Mouse (Mus musculus): ENCODE measurements around the gene Gm45837. TPM values are rescaled to one million over a fixed set of nuclear protein-coding genes. Genes with fewer than 3 reads are reported as not detected.

The Gm45837 gene
- polyA plus RNA-seq, 1 experiment from 2014 or later, result not detected

- Histone ChIP-seq H3K9me3 (replicated peaks) (no peaks in the 10 kb centered on the region), H3K4me3 (peak overlapping the region; percentile 18), H3K4me1 (peaks cover 44% of the 10 kb centered on the region), H3K27ac (peak overlapping the region; percentile 85), H3K27me3 (ENCODE audit: low read depth, poor library complexity, severe bottlenecking) (no peaks in the 10 kb centered on the region), H3K36me3 (peaks cover 38% of the 10 kb centered on the region)
- WGBS, result 57% methylated on average over 3 of the region's 3 CpGs
- DNase-seq (ENCODE audit: low spot score), result no peak
These were observed 16.1 kb upstream of the Gm45837 start for GRCm38 (mm10) chr7:101394569-101394968.

GRCm38 (mm10) chr7:101395471-101395870, 15.2 kb upstream of the Gm45837 start:
- WGBS, result 86% methylated on average over 2 of the region's 2 CpGs
- Histone ChIP-seq H3K4me3 (peak overlapping the region; percentile 18; the same call in 1 of the 2 replicates), H3K27me3 (ENCODE audit: low read depth, poor library complexity, severe bottlenecking) (no peaks in the 10 kb centered on the region), H3K27ac (peak overlapping the region; percentile 85; the same call in 1 of the 2 replicates), H3K9me3 (replicated peaks) (no peaks in the 10 kb centered on the region), H3K36me3 (peaks cover 39% of the 10 kb centered on the region), H3K4me1 (peaks cover 44% of the 10 kb centered on the region)
- DNase-seq (ENCODE audit: low spot score), result no peak

GRCm38 (mm10) chr7:101397175-101397574, 13.5 kb upstream of the Gm45837 start:
- H3K27me3 ChIP-seq (ENCODE audit: low read depth, poor library complexity, severe bottlenecking), result no peaks in the 10 kb centered on the region
- no peak overlapping the region for H3K4me3 ChIP-seq
- no peak overlapping the region for H3K27ac ChIP-seq
- 91% methylated on average over 4 of the region's 4 CpGs for WGBS
- DNase-seq (ENCODE audit: low spot score), result no peak
- no peaks in the 10 kb centered on the region for H3K9me3 ChIP-seq (replicated peaks)
- H3K4me1 ChIP-seq, result peaks cover 36% of the 10 kb centered on the region
- peaks cover 54% of the 10 kb centered on the region for H3K36me3 ChIP-seq

- Histone ChIP-seq H3K4me1 (no peaks in the 10 kb centered on the region), H3K36me3 (peaks cover 68% of the 10 kb centered on the region), H3K4me3 (no peak overlapping the region), H3K27me3 (ENCODE audit: low read depth, poor library complexity, severe bottlenecking) (no peaks in the 10 kb centered on the region), H3K27ac (no peak overlapping the region), H3K9me3 (replicated peaks) (no peaks in the 10 kb centered on the region)
- DNase-seq (ENCODE audit: low spot score), result no peak
- 91% methylated on average over 7 of the region's 7 CpGs for WGBS
These were observed 9.2 kb upstream of the Gm45837 start for GRCm38 (mm10) chr7:101401510-101401909.

- DNase-seq (ENCODE audit: low spot score), result no peak
- no peak overlapping the region for H3K27ac ChIP-seq
- H3K27me3 ChIP-seq (ENCODE audit: low read depth, poor library complexity, severe bottlenecking), result no peaks in the 10 kb centered on the region
- 89% methylated on average over 5 of the region's 5 CpGs for WGBS
- H3K36me3 ChIP-seq, result peaks cover 57% of the 10 kb centered on the region
- H3K4me1 ChIP-seq, result no peaks in the 10 kb centered on the region
- H3K9me3 ChIP-seq (replicated peaks), result no peaks in the 10 kb centered on the region
- H3K4me3 ChIP-seq, result no peak overlapping the region
These were observed 6.9 kb upstream of the Gm45837 start for GRCm38 (mm10) chr7:101403831-101404230.

- peaks cover 3% of the 10 kb centered on the region; the same call in 1 of the 2 replicates for H3K36me3 ChIP-seq
- peaks cover 22% of the 10 kb centered on the region for H3K4me1 ChIP-seq
- no peaks in the 10 kb centered on the region for H3K9me3 ChIP-seq (replicated peaks)
- no peak overlapping the region for H3K4me3 ChIP-seq
- peaks cover 12% of the 10 kb centered on the region for H3K27me3 ChIP-seq (ENCODE audit: low read depth, poor library complexity, severe bottlenecking)
- no peak overlapping the region for H3K27ac ChIP-seq
- DNase-seq (ENCODE audit: low spot score), result peak; percentile 92
These were observed 2.1 kb downstream of the Gm45837 start for GRCm38 (mm10) chr7:101412796-101413195.

GRCm38 (mm10) chr7:101414209-101414608, 3.5 kb downstream of the Gm45837 start:
- H3K27ac ChIP-seq, result no peak overlapping the region
- WGBS, result 43% methylated on average over 4 of the region's 4 CpGs
- no peaks in the 10 kb centered on the region for H3K9me3 ChIP-seq (replicated peaks)
- peaks cover 26% of the 10 kb centered on the region for H3K27me3 ChIP-seq (ENCODE audit: low read depth, poor library complexity, severe bottlenecking)
- H3K4me1 ChIP-seq, result peaks cover 22% of the 10 kb centered on the region
- no peaks in the 10 kb centered on the region for H3K36me3 ChIP-seq
- H3K4me3 ChIP-seq, result no peak overlapping the region
- DNase-seq (ENCODE audit: low spot score), result no peak

- no peak for DNase-seq (ENCODE audit: low spot score)
- H3K9me3 ChIP-seq (replicated peaks), result no peaks in the 10 kb centered on the region
- no peaks in the 10 kb centered on the region for H3K36me3 ChIP-seq
- H3K4me1 ChIP-seq, result peaks cover 22% of the 10 kb centered on the region
- peak overlapping the region; percentile 33; the same call in 1 of the 2 replicates for H3K27ac ChIP-seq
- H3K27me3 ChIP-seq (ENCODE audit: low read depth, poor library complexity, severe bottlenecking), result peaks cover 33% of the 10 kb centered on the region
- WGBS, result 36% methylated on average over 7 of the region's 7 CpGs
- H3K4me3 ChIP-seq, result no peak overlapping the region
These were observed 4.2 kb downstream of the Gm45837 start for GRCm38 (mm10) chr7:101414661-101415511.

- 43% methylated on average over 8 of the region's 8 CpGs for WGBS
- peaks cover 22% of the 10 kb centered on the region for H3K4me1 ChIP-seq
- H3K27me3 ChIP-seq (ENCODE audit: low read depth, poor library complexity, severe bottlenecking), result peaks cover 40% of the 10 kb centered on the region
- DNase-seq (ENCODE audit: low spot score), result no peak
- H3K4me3 ChIP-seq, result no peak overlapping the region
- H3K36me3 ChIP-seq, result no peaks in the 10 kb centered on the region
- no peaks in the 10 kb centered on the region for H3K9me3 ChIP-seq (replicated peaks)
- 0 out of 2 replicates have a peak overlapping the region, but pooled peaks have one; percentile 14 for H3K27ac ChIP-seq
These were observed 4.9 kb downstream of the Gm45837 start for GRCm38 (mm10) chr7:101415512-101416100.

GRCm38 (mm10) chr7:101416391-101416790, 5.7 kb downstream of the Gm45837 start:
- Histone ChIP-seq H3K27me3 (ENCODE audit: low read depth, poor library complexity, severe bottlenecking) (peaks cover 42% of the 10 kb centered on the region), H3K9me3 (replicated peaks) (no peaks in the 10 kb centered on the region), H3K4me3 (no peak overlapping the region), H3K4me1 (peaks cover 22% of the 10 kb centered on the region), H3K27ac (no peak overlapping the region), H3K36me3 (no peaks in the 10 kb centered on the region)
- DNase-seq (ENCODE audit: low spot score), result no peak
- WGBS, result 73% methylated on average over 5 of the region's 5 CpGs

- H3K9me3 ChIP-seq (replicated peaks), result no peaks in the 10 kb centered on the region
- H3K27ac ChIP-seq, result no peak overlapping the region
- H3K4me1 ChIP-seq, result peaks cover 18% of the 10 kb centered on the region
- H3K36me3 ChIP-seq, result no peaks in the 10 kb centered on the region
- H3K4me3 ChIP-seq, result no peak overlapping the region
- WGBS, result 5% methylated on average over 27 of the region's 27 CpGs
- H3K27me3 ChIP-seq (ENCODE audit: low read depth, poor library complexity, severe bottlenecking), result peaks cover 42% of the 10 kb centered on the region
- DNase-seq (ENCODE audit: low spot score), result peak; percentile 59
These were observed 8.5 kb downstream of the Gm45837 start for GRCm38 (mm10) chr7:101419013-101419770.

- no peak within 1 kb of the TSS for H3K4me3 ChIP-seq
- WGBS, result 29% methylated on average over 6 of the region's 6 CpGs
- no peak for DNase-seq (ENCODE audit: low spot score)
- no peak within 1 kb of the TSS for H3K27ac ChIP-seq
- H3K9me3 ChIP-seq (replicated peaks), result no peaks in the 10 kb centered on the region
- peaks cover 42% of the 10 kb centered on the region for H3K27me3 ChIP-seq (ENCODE audit: low read depth, poor library complexity, severe bottlenecking)
- H3K36me3 ChIP-seq, result no peaks in the 10 kb centered on the region
- no peaks in the 10 kb centered on the region for H3K4me1 ChIP-seq
These were observed 10.8 kb downstream of the Gm45837 start, which contains the start of gene Pde2a for GRCm38 (mm10) chr7:101421529-101421928. Pde2a (plus strand) TSS chr7:101421691.
